Mouse (Mus musculus): ENCODE measurements around the gene Spon1. TPM values are rescaled to one million over a fixed set of nuclear protein-coding genes. Genes with fewer than 3 reads are reported as not detected.

Spon1 gene
- polyA plus RNA-seq, 1 experiment from 2014 or later = 77.1 TPM

- H3K27me3 ChIP-seq (ENCODE audit: insufficient read depth, poor library complexity, severe bottlenecking) = no peaks in the 10 kb centered on the region
- H3K27ac ChIP-seq = no peak overlapping the region
- no peaks in the 10 kb centered on the region for H3K36me3 ChIP-seq
- WGBS = 82% methylated on average over 6 of the region's 6 CpGs
- no peak overlapping the region for H3K4me3 ChIP-seq
- H3K9me3 ChIP-seq = no peaks in the 10 kb centered on the region
- DNase-seq (ENCODE audit: low spot score) = no peak
- H3K4me1 ChIP-seq (replicated peaks) = peaks cover 38% of the 10 kb centered on the region
Observed at GRCm38 (mm10) chr7:114086021-114086710, 320.4 kb downstream of the Spon1 start.

- H3K27me3 ChIP-seq (ENCODE audit: insufficient read depth, poor library complexity, severe bottlenecking) = no peaks in the 10 kb centered on the region
- no peak overlapping the region for H3K27ac ChIP-seq
- 56% methylated on average over 6 of the region's 6 CpGs for WGBS
- no peaks in the 10 kb centered on the region for H3K9me3 ChIP-seq
- H3K36me3 ChIP-seq = no peaks in the 10 kb centered on the region
- H3K4me3 ChIP-seq = no peak overlapping the region
- no peak for DNase-seq (ENCODE audit: low spot score)
- peaks cover 42% of the 10 kb centered on the region for H3K4me1 ChIP-seq (replicated peaks)
Observed at GRCm38 (mm10) chr7:114087341-114087740, 321.5 kb downstream of the Spon1 start.

GRCm38 (mm10) chr7:114087986-114088385, 322.2 kb downstream of the Spon1 start:
- H3K9me3 ChIP-seq = no peaks in the 10 kb centered on the region
- H3K27ac ChIP-seq = no peak overlapping the region
- 14% methylated on average over 11 of the region's 11 CpGs for WGBS
- H3K36me3 ChIP-seq = no peaks in the 10 kb centered on the region
- no peak overlapping the region for H3K4me3 ChIP-seq
- H3K27me3 ChIP-seq (ENCODE audit: insufficient read depth, poor library complexity, severe bottlenecking) = no peaks in the 10 kb centered on the region
- peaks cover 42% of the 10 kb centered on the region for H3K4me1 ChIP-seq (replicated peaks)
- DNase-seq (ENCODE audit: low spot score) = no peak

- no peak for DNase-seq (ENCODE audit: low spot score)
- Histone ChIP-seq H3K4me3 (no peak overlapping the region), H3K9me3 (no peaks in the 10 kb centered on the region), H3K27me3 (ENCODE audit: insufficient read depth, poor library complexity, severe bottlenecking) (no peaks in the 10 kb centered on the region), H3K4me1 (replicated peaks) (peaks cover 42% of the 10 kb centered on the region), H3K27ac (no peak overlapping the region), H3K36me3 (no peaks in the 10 kb centered on the region)
- 69% methylated on average over 5 of the region's 5 CpGs for WGBS
Observed at GRCm38 (mm10) chr7:114088918-114089317, 323.1 kb downstream of the Spon1 start.

GRCm38 (mm10) chr7:114090231-114090630, 324.4 kb downstream of the Spon1 start:
- Histone ChIP-seq H3K27me3 (ENCODE audit: insufficient read depth, poor library complexity, severe bottlenecking) (no peaks in the 10 kb centered on the region), H3K27ac (no peak overlapping the region), H3K4me1 (replicated peaks) (peaks cover 42% of the 10 kb centered on the region), H3K36me3 (no peaks in the 10 kb centered on the region), H3K4me3 (no peak overlapping the region), H3K9me3 (no peaks in the 10 kb centered on the region)
- DNase-seq (ENCODE audit: low spot score) = no peak
- 88% methylated on average over 3 of the region's 3 CpGs for WGBS

GRCm38 (mm10) chr7:114090892-114091545, 325.2 kb downstream of the Spon1 start:
- H3K27ac ChIP-seq = no peak overlapping the region
- no peak overlapping the region for H3K4me3 ChIP-seq
- H3K36me3 ChIP-seq = no peaks in the 10 kb centered on the region
- 79% methylated on average over 10 of the region's 10 CpGs for WGBS
- no peaks in the 10 kb centered on the region for H3K9me3 ChIP-seq
- peaks cover 41% of the 10 kb centered on the region for H3K4me1 ChIP-seq (replicated peaks)
- no peak for DNase-seq (ENCODE audit: low spot score)
- no peaks in the 10 kb centered on the region for H3K27me3 ChIP-seq (ENCODE audit: insufficient read depth, poor library complexity, severe bottlenecking)

Data from hindbrain, embryonic 10.5 days (tissue).